Mouse (Mus musculus) CH12.LX (cell line): ENCODE measurements at regions not wholly inside any gene's neighbourhood (a gene's known extent, or its start where the extent isn't known, plus 50 kb on each side); places are given as distances from the start of the nearest gene placed in this dataset.

Experiments used
- DNase-seq: peaks from one replicate; pipeline ENCODE4 v3.0.0-alpha.2; 2013; ENCODE audit errors: extremely low read depth
- H3K27ac ChIP-seq: 2 replicates; pipeline ENCODE4 v1.5.1; 2012; ENCODE audit warnings: low read depth, mild to moderate bottlenecking, control low read depth, moderate library complexity; ENCODE audit not compliant: insufficient read depth
- H3K27me3 ChIP-seq: replicated peaks from 2 replicates; pipeline ENCODE3; 2012; ENCODE audit warnings: inconsistent platforms
- H3K36me3 ChIP-seq, 2 experiments: replicated peaks in 1 of 2; 2 replicates each; pipeline versions ENCODE3 to v1.6.1; 2012; ENCODE audit warnings: inconsistent platforms in 1 of 2, low read length in 1 of 2, mild to moderate bottlenecking in 1 of 2, mixed read lengths in 1 of 2, moderate library complexity in 1 of 2; ENCODE audit not compliant: control insufficient read depth in 1 of 2, insufficient read depth in 1 of 2
- H3K4me1 ChIP-seq, 2 experiments: 2 replicates each; pipeline ENCODE4 v1.6.1; 2012; ENCODE audit warnings: inconsistent platforms in 1 of 2, moderate library complexity in 1 of 2; ENCODE audit not compliant: insufficient read depth in 2 of 2, control insufficient read depth in 1 of 2
- H3K4me2 ChIP-seq: 2 replicates; pipeline ENCODE4 v1.6.1; 2012; ENCODE audit warnings: low read depth, mild to moderate bottlenecking, control low read depth; ENCODE audit not compliant: poor library complexity, insufficient read depth, severe bottlenecking
- H3K4me3 ChIP-seq, 3 experiments: fragments of 150-350 bp in 1 of 3; sonication (generic) in 1 of 3; replicated peaks in 1 of 3; 2 replicates each; pipeline versions ENCODE3 to v1.5.1; 2011 to 2012; ENCODE audit warnings: low read depth in 2 of 3, low read length in 2 of 3, mild to moderate bottlenecking in 2 of 3, moderate library complexity in 2 of 3, control low read depth in 1 of 3, improper control_type of control experiment in 1 of 3, inconsistent platforms in 1 of 3, mixed read lengths in 1 of 3; ENCODE audit not compliant: poor library complexity in 1 of 3
- H3K79me2 ChIP-seq: replicated peaks from 2 replicates; pipeline ENCODE4 v1.6.1; 2012; ENCODE audit warnings: mild to moderate bottlenecking, moderate library complexity; ENCODE audit not compliant: control insufficient read depth, poor library complexity, insufficient read depth, severe bottlenecking; ENCODE audit errors: extremely low read depth
- H3K9ac ChIP-seq: 2 replicates; pipeline ENCODE4 v1.6.1; 2012; ENCODE audit warnings: low read depth, mild to moderate bottlenecking, control low read depth, moderate library complexity; ENCODE audit not compliant: insufficient read depth
- H3K9me3 ChIP-seq: replicated peaks from 2 replicates; pipeline ENCODE3; 2012; ENCODE audit warnings: low read length, inconsistent platforms, mixed read lengths
- BHLHE40 ChIP-seq: IDR thresholded peaks from 2 replicates; pipeline ENCODE4 v1.6.1; 2011; ENCODE audit warnings: mild to moderate bottlenecking, low read depth, low read length, improper control_type of control experiment
- CHD1 ChIP-seq: IDR thresholded peaks from 2 replicates; pipeline ENCODE4 v1.6.1; 2012; ENCODE audit warnings: low read depth, low read length, improper control_type of control experiment, inconsistent platforms
- CTCF ChIP-seq, 2 experiments: IDR thresholded peaks in 1 of 2; conservative IDR thresholded peaks in 1 of 2; 2 replicates each; pipeline ENCODE4 v1.5.1; 2011 to 2012; ENCODE audit warnings: low read depth in 2 of 2, low read length in 2 of 2, improper control_type of control experiment in 1 of 2, inconsistent platforms in 1 of 2, mild to moderate bottlenecking in 1 of 2, moderate library complexity in 1 of 2
- E2F4 ChIP-seq: IDR thresholded peaks from 2 replicates; pipeline ENCODE4 v1.6.1; 2011; ENCODE audit warnings: low read depth, low read length, improper control_type of control experiment; ENCODE audit not compliant: insufficient replicate concordance
- ETS1 ChIP-seq: conservative IDR thresholded peaks from 2 replicates; pipeline ENCODE4 v1.6.1; 2012; ENCODE audit warnings: low read depth, mild to moderate bottlenecking, inconsistent platforms, low read length, improper control_type of control experiment, moderate library complexity
- GABPA ChIP-seq: IDR thresholded peaks from 2 replicates; pipeline ENCODE4 v1.6.1; 2012; ENCODE audit warnings: low read depth, low read length, improper control_type of control experiment, inconsistent platforms; ENCODE audit not compliant: insufficient replicate concordance
- HCFC1 ChIP-seq: IDR thresholded peaks from 2 replicates; pipeline ENCODE4 v1.6.1; 2012; ENCODE audit warnings: low read depth, mild to moderate bottlenecking, inconsistent platforms, low read length, improper control_type of control experiment
- IRF4 ChIP-seq: IDR thresholded peaks from 2 replicates; pipeline ENCODE4 v1.6.1; 2014; ENCODE audit warnings: low read depth, mild to moderate bottlenecking, inconsistent platforms, low read length, improper control_type of control experiment
- JUN ChIP-seq: IDR thresholded peaks from 2 replicates; pipeline ENCODE4 v1.6.1; 2011; ENCODE audit warnings: low read depth, mild to moderate bottlenecking, low read length, improper control_type of control experiment, moderate library complexity; ENCODE audit not compliant: insufficient read depth
- KAT2A ChIP-seq: IDR thresholded peaks from 2 replicates; pipeline ENCODE4 v1.6.1; 2012; ENCODE audit warnings: low read length, improper control_type of control experiment, inconsistent platforms; ENCODE audit not compliant: insufficient replicate concordance
- MAFK ChIP-seq: IDR thresholded peaks from 2 replicates; pipeline ENCODE4 v1.6.1; 2011; ENCODE audit warnings: low read length, improper control_type of control experiment; ENCODE audit not compliant: insufficient replicate concordance
- MAZ ChIP-seq: IDR thresholded peaks from 2 replicates; pipeline ENCODE4 v1.6.1; 2012; ENCODE audit warnings: low read depth, mild to moderate bottlenecking, inconsistent platforms, low read length, improper control_type of control experiment, moderate library complexity
- MEF2A ChIP-seq: IDR thresholded peaks from 2 replicates; pipeline ENCODE4 v1.6.1; 2014; ENCODE audit warnings: low read depth, mild to moderate bottlenecking, inconsistent platforms, low read length, improper control_type of control experiment, borderline replicate concordance
- MXI1 ChIP-seq: IDR thresholded peaks from 2 replicates; pipeline ENCODE4 v1.6.1; 2011; ENCODE audit warnings: mild to moderate bottlenecking, low read depth, low read length, improper control_type of control experiment
- NELFE ChIP-seq: IDR thresholded peaks from 2 replicates; pipeline ENCODE4 v1.6.1; 2011; ENCODE audit warnings: low read depth, low read length, improper control_type of control experiment
- NRF1 ChIP-seq: IDR thresholded peaks from 2 replicates; pipeline ENCODE4 v1.6.1; 2014; ENCODE audit warnings: low read depth, mild to moderate bottlenecking, inconsistent platforms, low read length, improper control_type of control experiment, moderate library complexity
- POLR2A ChIP-seq: IDR thresholded peaks from 2 replicates; pipeline ENCODE4 v1.6.1; 2011; ENCODE audit warnings: low read depth, mild to moderate bottlenecking, improper control_type of control experiment, low read length
- POLR2AphosphoS2 ChIP-seq: IDR thresholded peaks from 2 replicates; pipeline ENCODE4 v1.6.1; 2011; ENCODE audit warnings: low read depth, low read length, improper control_type of control experiment
- RAD21 ChIP-seq: IDR thresholded peaks from 2 replicates; pipeline ENCODE4 v1.6.1; 2011; ENCODE audit warnings: low read depth, mild to moderate bottlenecking, low read length, improper control_type of control experiment, moderate library complexity
- RCOR1 ChIP-seq: conservative IDR thresholded peaks from 2 replicates; pipeline ENCODE4 v1.6.1; 2012; ENCODE audit warnings: low read depth, mild to moderate bottlenecking, inconsistent platforms, low read length, improper control_type of control experiment
- SMC3 ChIP-seq: IDR thresholded peaks from 2 replicates; pipeline ENCODE4 v1.6.1; 2011; ENCODE audit warnings: low read depth, low read length, improper control_type of control experiment
- TBP ChIP-seq: conservative IDR thresholded peaks from 2 replicates; pipeline ENCODE4 v1.6.1; 2011; ENCODE audit warnings: low read depth, low read length, improper control_type of control experiment
- USF2 ChIP-seq: conservative IDR thresholded peaks from 2 replicates; pipeline ENCODE4 v1.6.1; 2011; ENCODE audit warnings: low read depth, low read length, improper control_type of control experiment
- ZC3H11A ChIP-seq: IDR thresholded peaks from 2 replicates; pipeline ENCODE4 v1.6.1; 2012; ENCODE audit warnings: low read depth, mild to moderate bottlenecking, inconsistent platforms, low read length, improper control_type of control experiment
- ZKSCAN1 ChIP-seq: IDR thresholded peaks from 2 replicates; pipeline ENCODE4 v1.6.1; 2012; ENCODE audit warnings: low read depth, inconsistent platforms, low read length, improper control_type of control experiment, borderline replicate concordance
- ZMIZ1 ChIP-seq: IDR thresholded peaks from 2 replicates; pipeline ENCODE4 v1.6.1; 2012; ENCODE audit warnings: low read depth, mild to moderate bottlenecking, inconsistent platforms, low read length, improper control_type of control experiment
- ZNF384 ChIP-seq: IDR thresholded peaks from 2 replicates; pipeline ENCODE4 v1.6.1; 2012; ENCODE audit warnings: low read depth, low read length, improper control_type of control experiment, inconsistent platforms
- dilution Hi-C: fragments of 300-500 bp; cut with MboI; formaldehyde crosslinking; loops from 2 replicates; pipeline ENCODE4 v1.14.3; 2020; ENCODE audit warnings: low sequenced_read_pairs; ENCODE audit not compliant: extremely low pct_unique_long_range_greater_than_20kb, extremely low pct_ligation_motif_present
- in situ Hi-C: fragments of 300-500 bp; cut with MboI; formaldehyde crosslinking; loops from 3 replicates; pipeline ENCODE4 v1.14.3; 2019; ENCODE audit warnings: low sequenced_read_pairs, low pct_ligation_motif_present, low pct_unique_long_range_greater_than_20kb, mixed read lengths

DNA sequence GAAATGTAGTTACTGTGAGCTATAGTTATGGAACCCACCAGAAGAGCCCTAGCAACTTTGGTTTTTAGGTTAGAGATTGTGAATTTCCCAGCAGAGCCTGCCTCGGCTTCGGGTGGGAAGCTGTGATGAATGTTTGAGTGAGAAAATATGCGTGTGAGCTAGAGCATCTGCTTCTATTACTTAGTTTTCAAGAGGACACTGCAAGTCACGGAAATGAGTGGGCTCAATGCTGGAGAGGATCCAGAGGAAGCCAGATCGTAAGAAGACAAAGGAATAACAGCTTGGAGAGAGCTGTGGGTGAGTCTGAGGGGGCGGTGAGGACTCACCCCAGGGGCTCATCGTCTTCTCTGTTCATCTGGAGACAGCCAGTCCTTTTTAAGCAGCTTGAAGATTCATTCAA lies 434.7 kb upstream of the Pkn2 start:
- DNase-seq: no peak
- Histone ChIP-seq H3K27ac (no peak overlapping the region), H3K79me2 (no peaks in the 10 kb centered on the region), H3K4me1 (no peaks in the 10 kb centered on the region), H3K4me2 (peak overlapping the region; percentile 29), H3K9ac (no peak overlapping the region), H3K9me3 (no peaks in the 10 kb centered on the region), H3K36me3 (no peaks in the 10 kb centered on the region), H3K4me3 (no peak overlapping the region), H3K27me3 (no peaks in the 10 kb centered on the region)
- in situ Hi-C loops: no loop called here
- TF ChIP-seq RAD21: no peak
- TF ChIP-seq TBP: no peak
- TF ChIP-seq CTCF (conservative IDR thresholded peaks at IDR 0.05 in 1 of 2, IDR thresholded peaks at IDR 0.05 in 1 of 2; ENCODE audit: low read depth in 2 of 2, low read length in 2 of 2): no peak
- TF ChIP-seq POLR2A: no peak
- no peak for TF ChIP-seq BHLHE40
- no peak for TF ChIP-seq ZKSCAN1
- TF ChIP-seq ZMIZ1: no peak
- no peak for TF ChIP-seq ETS1
- TF ChIP-seq POLR2AphosphoS2: no peak
- no peak for TF ChIP-seq MEF2A
- no peak for TF ChIP-seq IRF4
- TF ChIP-seq MAZ: no peak
- TF ChIP-seq ZC3H11A: no peak
- TF ChIP-seq ZNF384: no peak
- TF ChIP-seq HCFC1: no peak
- TF ChIP-seq RCOR1: no peak
- TF ChIP-seq CHD1: no peak
- TF ChIP-seq JUN: no peak
- dilution Hi-C loops: no loop called here

DNA sequence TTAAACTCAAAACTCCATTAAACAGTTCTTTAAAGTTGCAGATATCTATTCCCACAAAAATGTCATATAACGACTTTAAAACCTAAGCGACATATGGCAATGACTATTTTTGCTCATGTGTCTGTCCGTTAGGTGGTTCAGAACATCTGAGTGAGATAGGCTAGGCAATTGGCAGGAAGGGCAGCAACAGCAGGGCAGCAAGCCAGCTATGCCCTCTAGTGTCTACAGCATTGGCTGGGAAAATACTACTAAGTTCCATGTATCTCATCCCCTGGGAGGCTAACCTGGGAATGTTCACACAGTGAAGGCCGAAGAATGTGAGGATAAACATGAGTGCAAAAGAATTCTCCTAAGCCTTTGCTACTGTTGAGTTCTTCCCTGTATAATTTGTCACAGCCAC lies 410.0 kb upstream of the Pkn2 start:
- no peaks in the 10 kb centered on the region for H3K4me1 ChIP-seq
- no peaks in the 10 kb centered on the region for H3K36me3 ChIP-seq
- no peaks in the 10 kb centered on the region for H3K9me3 ChIP-seq
- H3K79me2 ChIP-seq: no peaks in the 10 kb centered on the region
- DNase-seq: no peak
- TF ChIP-seq USF2 (no peak), NRF1 (no peak), CTCF (conservative IDR thresholded peaks at IDR 0.05 in 1 of 2, IDR thresholded peaks at IDR 0.05 in 1 of 2; ENCODE audit: low read depth in 2 of 2, low read length in 2 of 2) (peak in 1 of 2 experiments; percentile 52; a peak in 2 of 4 replicates), GABPA (no peak), MEF2A (no peak), KAT2A (no peak), E2F4 (no peak), POLR2A (no peak), HCFC1 (no peak), RAD21 (peak; percentile 32), MXI1 (no peak), JUN (no peak), TBP (no peak), MAFK (no peak), SMC3 (peak; percentile 42), NELFE (no peak), ZMIZ1 (no peak)
- H3K4me3 ChIP-seq: no peak overlapping the region
- dilution Hi-C loops: no loop called here
- no peak overlapping the region for H3K4me2 ChIP-seq
- no peak overlapping the region for H3K27ac ChIP-seq
- no peak overlapping the region for H3K9ac ChIP-seq
- H3K27me3 ChIP-seq: no peaks in the 10 kb centered on the region
- in situ Hi-C loops: no loop called here
